Mouse (Mus musculus): ENCODE data around the gene AC131692.1. TPM values are rescaled to one million over a fixed set of nuclear protein-coding genes. Genes with fewer than 3 reads are reported as not detected.

AC131692.1 gene
- polyA plus RNA-seq, 1 experiment from 2014 or later: not detected

DNA sequence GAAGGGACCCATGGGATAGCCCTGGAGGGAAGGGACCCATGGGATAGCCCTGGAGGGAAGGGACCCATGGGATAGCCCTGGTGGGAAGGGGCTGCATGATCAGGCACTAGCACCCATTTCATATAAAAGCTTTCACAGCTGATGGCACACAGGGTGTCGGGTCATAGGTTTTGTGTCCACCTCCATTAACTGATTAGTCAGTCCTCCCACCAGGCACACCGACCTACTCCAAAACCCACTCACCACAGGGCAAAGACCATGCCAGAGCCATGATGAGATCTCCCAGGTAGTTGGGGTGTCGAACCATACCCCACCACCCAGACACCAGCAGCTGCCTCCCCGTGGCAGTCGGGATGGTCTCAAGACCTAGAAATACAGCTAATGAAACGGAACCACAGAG, 31.1 kb upstream of the AC131692.1 start:
- H3K27me3 ChIP-seq (replicated peaks; ENCODE audit: control insufficient read depth, insufficient read depth, low read length): no peaks in the 10 kb centered on the region
- H3K36me3 ChIP-seq (ENCODE audit: control insufficient read depth, insufficient read depth, low read length): peaks cover 14% of the 10 kb centered on the region
- 97% methylated on average over 5 of the region's 6 CpGs for WGBS
- H3K27ac ChIP-seq (replicated peaks; ENCODE audit: low read depth, low read length): no peak overlapping the region
- peaks cover 28% of the 10 kb centered on the region for H3K4me1 ChIP-seq (ENCODE audit: control insufficient read depth, insufficient read depth, low read length)
- H3K9ac ChIP-seq (ENCODE audit: low read depth, low read length): peak overlapping the region; percentile 94; the same call in 1 of the 2 replicates
- no peak overlapping the region for H3K4me2 ChIP-seq (ENCODE audit: low read depth, low read length)
- DNase-seq (ENCODE audit: low spot score) (no peak), ATAC-seq (ENCODE audit: low read depth) (no peak)
- no peaks in the 10 kb centered on the region for H3K9me3 ChIP-seq (ENCODE audit: control insufficient read depth, low read length)
- H3K4me3 ChIP-seq (ENCODE audit: low read depth, low read length): no peak overlapping the region

DNA sequence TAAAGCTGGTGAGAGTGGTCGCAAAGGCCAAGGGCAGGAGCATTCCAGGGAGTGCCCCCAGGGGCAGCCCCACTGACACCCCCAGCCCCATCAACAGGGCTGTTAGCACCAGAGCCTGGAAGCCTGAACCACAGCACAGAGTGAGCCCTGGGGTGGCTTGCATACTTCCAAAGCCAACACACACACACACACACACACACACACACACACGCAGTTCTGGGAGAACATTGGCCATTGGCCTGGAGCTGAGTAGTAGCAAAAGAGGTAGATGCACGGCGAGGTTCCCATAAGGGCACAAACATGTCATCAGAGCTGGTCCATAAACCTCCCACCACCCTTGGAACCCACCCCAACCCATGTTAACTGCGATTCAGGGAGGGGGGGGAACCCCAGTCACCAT, 27.6 kb upstream of the AC131692.1 start:
- no peak for ATAC-seq (ENCODE audit: low read depth)
- 33% methylated on average over 5 of the region's 5 CpGs for WGBS
- H3K4me2 ChIP-seq (ENCODE audit: low read depth, low read length): peak overlapping the region; percentile 92
- no peak for DNase-seq (ENCODE audit: low spot score)
- H3K36me3 ChIP-seq (ENCODE audit: control insufficient read depth, insufficient read depth, low read length): peaks cover 30% of the 10 kb centered on the region
- H3K9me3 ChIP-seq (ENCODE audit: control insufficient read depth, low read length): no peaks in the 10 kb centered on the region
- H3K27ac ChIP-seq (replicated peaks; ENCODE audit: low read depth, low read length): peak overlapping the region; percentile 72; the same call in 1 of the 2 replicates
- no peaks in the 10 kb centered on the region for H3K27me3 ChIP-seq (replicated peaks; ENCODE audit: control insufficient read depth, insufficient read depth, low read length)
- H3K9ac ChIP-seq (ENCODE audit: low read depth, low read length): peak overlapping the region; percentile 62
- H3K4me3 ChIP-seq (ENCODE audit: low read depth, low read length): peak overlapping the region; percentile 44
- peaks cover 23% of the 10 kb centered on the region for H3K4me1 ChIP-seq (ENCODE audit: control insufficient read depth, insufficient read depth, low read length)

DNA sequence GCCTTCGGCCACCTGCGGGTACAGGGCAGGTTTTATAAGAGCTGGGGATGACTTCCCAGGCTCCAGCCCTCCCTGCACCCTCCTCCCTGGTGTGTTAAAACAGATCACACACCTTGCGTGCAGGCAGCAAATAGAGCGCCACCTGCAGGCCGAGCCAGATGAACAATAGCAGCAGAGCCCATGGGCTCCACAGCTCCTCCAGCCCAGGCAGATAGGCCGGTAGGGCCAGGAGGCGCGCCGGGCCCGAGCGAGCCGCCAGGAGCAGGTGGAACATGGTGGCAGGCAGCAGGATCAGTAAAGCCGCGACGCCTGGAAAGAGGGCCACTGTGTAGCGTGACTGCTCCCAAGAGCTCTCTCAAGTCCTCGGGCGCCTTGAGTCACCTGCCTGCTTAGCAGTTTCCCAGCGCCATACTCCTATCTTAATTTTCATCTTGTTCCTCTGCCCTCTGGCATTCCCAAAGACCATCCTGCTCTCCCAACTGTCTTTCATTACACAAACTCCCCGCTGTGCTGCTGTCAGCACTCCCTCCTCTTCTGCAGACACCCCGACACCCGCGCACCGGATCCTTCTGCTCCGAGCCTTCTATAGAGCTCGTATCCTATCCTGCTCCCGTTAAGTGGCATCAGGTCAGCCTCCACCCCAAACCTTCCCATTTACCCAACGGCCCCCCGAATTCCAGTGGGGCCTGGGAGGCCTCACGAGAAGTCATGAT, 27.1 kb upstream of the AC131692.1 start:
- Histone ChIP-seq H3K9me3 (ENCODE audit: control insufficient read depth, low read length) (no peaks in the 10 kb centered on the region), H3K36me3 (ENCODE audit: control insufficient read depth, insufficient read depth, low read length) (peaks cover 32% of the 10 kb centered on the region), H3K4me1 (ENCODE audit: control insufficient read depth, insufficient read depth, low read length) (peaks cover 19% of the 10 kb centered on the region), H3K4me3 (ENCODE audit: low read depth, low read length) (peak overlapping the region; percentile 44), H3K9ac (ENCODE audit: low read depth, low read length) (peak overlapping the region; percentile 62), H3K27me3 (replicated peaks; ENCODE audit: control insufficient read depth, insufficient read depth, low read length) (no peaks in the 10 kb centered on the region), H3K4me2 (ENCODE audit: low read depth, low read length) (peak overlapping the region; percentile 92), H3K27ac (replicated peaks; ENCODE audit: low read depth, low read length) (peak overlapping the region; percentile 72)
- ATAC-seq (ENCODE audit: low read depth) (peak; percentile 75), DNase-seq (ENCODE audit: low spot score) (peak; percentile 89)
- under 1% methylated on average over 28 of the region's 30 CpGs for WGBS

DNA sequence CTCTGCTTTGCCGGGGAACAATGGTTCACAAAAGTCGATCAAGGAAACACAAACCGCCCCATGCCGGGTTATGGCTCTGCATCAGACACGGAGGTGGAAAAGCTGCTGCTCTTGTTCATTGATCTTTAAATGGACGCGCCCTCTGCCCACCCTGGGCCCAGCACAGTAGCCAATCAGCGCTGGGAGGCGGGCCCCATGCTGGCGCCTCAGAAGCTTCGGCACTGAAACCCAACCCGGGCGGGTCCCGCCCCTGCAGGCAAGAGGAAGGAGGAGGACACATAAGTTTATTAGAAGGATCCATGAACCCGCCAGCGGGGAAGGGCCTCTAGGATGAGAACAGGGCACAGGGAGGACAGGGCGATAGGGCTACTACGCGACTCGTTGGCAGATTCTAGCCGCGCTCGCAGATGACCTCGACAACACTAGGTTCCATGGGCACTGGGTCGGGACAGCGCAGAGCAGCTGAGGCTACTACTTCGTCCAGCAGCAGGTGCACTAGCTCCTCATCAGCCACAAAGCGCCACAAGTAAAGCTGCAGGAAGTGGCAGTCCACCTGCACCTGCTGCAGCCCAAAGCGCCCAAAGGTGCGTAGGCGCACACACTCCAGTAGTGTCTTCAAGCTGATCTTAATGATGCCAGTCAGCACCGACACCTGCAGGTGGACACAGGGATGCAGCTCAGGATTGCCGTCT, 26.3 kb upstream of the AC131692.1 start, which contains the start of gene Tm7sf2:
Gene Tm7sf2 (minus strand): TSS at position 650 of the 692 bp plus-strand sequence.
- peak within 1 kb of the TSS; percentile 62 for H3K9ac ChIP-seq (ENCODE audit: low read depth, low read length)
- peak within 1 kb of the TSS; percentile 92 for H3K4me2 ChIP-seq (ENCODE audit: low read depth, low read length)
- H3K9me3 ChIP-seq (ENCODE audit: control insufficient read depth, low read length): no peaks in the 10 kb centered on the region
- peak within 1 kb of the TSS; percentile 72 for H3K27ac ChIP-seq (replicated peaks; ENCODE audit: low read depth, low read length)
- 10% methylated on average over 29 of the region's 33 CpGs for WGBS
- DNase-seq (ENCODE audit: low spot score) (peak; percentile 96), ATAC-seq (ENCODE audit: low read depth) (peak; percentile 94)
- H3K27me3 ChIP-seq (replicated peaks; ENCODE audit: control insufficient read depth, insufficient read depth, low read length): no peaks in the 10 kb centered on the region
- H3K4me1 ChIP-seq (ENCODE audit: control insufficient read depth, insufficient read depth, low read length): peaks cover 12% of the 10 kb centered on the region; the same call in 1 of the 2 replicates
- H3K4me3 ChIP-seq (ENCODE audit: low read depth, low read length): peak within 1 kb of the TSS; percentile 44
- H3K36me3 ChIP-seq (ENCODE audit: control insufficient read depth, insufficient read depth, low read length): peaks cover 37% of the 10 kb centered on the region

DNA sequence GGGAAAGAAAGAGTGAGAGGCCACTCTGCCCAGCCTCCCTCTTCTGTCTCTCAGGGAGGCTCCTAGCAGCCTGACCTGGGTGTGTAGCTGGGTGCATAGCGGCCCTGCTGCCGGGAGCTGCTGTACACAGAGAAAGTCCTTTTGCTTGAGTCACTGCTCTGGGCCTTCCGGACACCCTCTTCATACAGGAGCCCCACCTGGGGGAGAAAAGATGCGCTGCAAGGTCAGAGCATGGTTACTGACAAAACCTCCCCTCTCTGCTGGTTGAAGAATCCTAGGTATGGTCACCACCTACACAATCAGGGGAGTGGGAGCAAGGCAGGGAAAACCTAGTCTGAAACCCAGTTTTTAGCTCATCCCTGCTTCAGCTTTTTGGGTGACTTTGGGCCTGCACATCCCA, 25.3 kb upstream of the AC131692.1 start:
- H3K9me3 ChIP-seq (ENCODE audit: control insufficient read depth, low read length): no peaks in the 10 kb centered on the region
- H3K27me3 ChIP-seq (replicated peaks; ENCODE audit: control insufficient read depth, insufficient read depth, low read length): no peaks in the 10 kb centered on the region
- ATAC-seq (ENCODE audit: low read depth) (no peak), DNase-seq (ENCODE audit: low spot score) (no peak)
- no peak overlapping the region for H3K4me2 ChIP-seq (ENCODE audit: low read depth, low read length)
- no peak overlapping the region for H3K27ac ChIP-seq (replicated peaks; ENCODE audit: low read depth, low read length)
- no peak overlapping the region for H3K9ac ChIP-seq (ENCODE audit: low read depth, low read length)
- peaks cover 47% of the 10 kb centered on the region for H3K36me3 ChIP-seq (ENCODE audit: control insufficient read depth, insufficient read depth, low read length)
- 71% methylated on average over 4 of the region's 4 CpGs for WGBS
- H3K4me3 ChIP-seq (ENCODE audit: low read depth, low read length): no peak overlapping the region
- H3K4me1 ChIP-seq (ENCODE audit: control insufficient read depth, insufficient read depth, low read length): peaks cover 12% of the 10 kb centered on the region; the same call in 1 of the 2 replicates

DNA sequence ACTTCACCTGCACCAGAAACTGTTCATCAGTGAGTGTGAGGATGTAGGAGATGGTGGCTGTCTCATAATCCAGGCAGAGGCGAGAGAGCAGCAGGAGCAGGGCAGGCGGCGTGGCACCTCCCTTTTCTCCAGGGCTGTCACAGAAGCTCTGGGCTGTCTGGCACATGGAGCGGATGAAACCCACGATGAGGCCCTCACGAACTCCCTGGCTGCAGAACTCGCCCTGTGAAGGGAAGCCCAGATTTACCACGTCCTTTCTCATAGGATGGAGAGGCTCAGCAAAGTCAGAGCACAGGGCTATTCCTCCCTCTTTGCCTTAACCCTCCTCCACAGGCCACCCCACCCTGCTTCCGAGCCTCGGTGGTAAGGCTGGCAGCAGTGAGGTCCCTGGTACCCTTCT, 24.4 kb upstream of the AC131692.1 start:
- no peak overlapping the region for H3K4me2 ChIP-seq (ENCODE audit: low read depth, low read length)
- DNase-seq (ENCODE audit: low spot score): no peak
- H3K4me3 ChIP-seq (ENCODE audit: low read depth, low read length): no peak overlapping the region
- H3K27ac ChIP-seq (replicated peaks; ENCODE audit: low read depth, low read length): no peak overlapping the region
- no peaks in the 10 kb centered on the region for H3K9me3 ChIP-seq (ENCODE audit: control insufficient read depth, low read length)
- no peak overlapping the region for H3K9ac ChIP-seq (ENCODE audit: low read depth, low read length)
- peaks cover 12% of the 10 kb centered on the region; the same call in 1 of the 2 replicates for H3K4me1 ChIP-seq (ENCODE audit: control insufficient read depth, insufficient read depth, low read length)
- no peaks in the 10 kb centered on the region for H3K27me3 ChIP-seq (replicated peaks; ENCODE audit: control insufficient read depth, insufficient read depth, low read length)
- WGBS: 93% methylated on average over 9 of the region's 10 CpGs
- H3K36me3 ChIP-seq (ENCODE audit: control insufficient read depth, insufficient read depth, low read length): peaks cover 51% of the 10 kb centered on the region
- ATAC-seq (ENCODE audit: low read depth): no peak

DNA sequence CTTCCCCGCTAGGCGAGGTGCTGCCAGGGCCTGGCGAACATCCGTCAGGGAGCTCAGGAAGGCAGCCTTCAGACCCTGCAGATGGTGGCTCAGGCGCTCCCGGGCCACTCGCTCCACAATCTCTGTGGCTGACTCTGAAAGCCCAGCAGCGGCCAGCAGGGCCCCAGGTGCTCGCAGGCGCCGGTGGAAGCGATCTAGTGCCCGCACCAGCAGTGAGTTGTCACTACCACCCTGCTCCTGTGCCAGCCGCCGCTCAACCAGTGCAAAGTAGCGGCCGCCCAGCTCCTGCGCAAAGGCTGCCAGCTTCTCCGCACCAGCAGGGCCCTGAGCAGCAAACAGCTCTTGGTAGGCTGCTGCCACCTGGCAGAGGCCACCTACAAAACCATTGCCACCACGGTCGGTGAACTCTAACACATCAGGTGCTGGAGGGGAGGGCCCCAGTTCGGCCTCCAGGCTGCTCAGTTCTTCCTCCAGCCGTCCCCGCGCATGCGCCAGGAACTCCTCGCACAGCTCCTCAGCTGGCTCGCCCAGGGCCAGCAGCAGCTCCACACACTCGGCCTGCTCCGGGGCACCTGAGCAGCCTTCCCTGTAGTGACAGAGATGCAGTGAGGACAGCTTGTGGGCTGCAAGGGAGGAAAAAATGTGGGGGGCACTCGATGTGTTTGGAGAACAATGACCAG, 23.5 kb upstream of the AC131692.1 start:
- Histone ChIP-seq H3K9me3 (ENCODE audit: control insufficient read depth, low read length) (no peaks in the 10 kb centered on the region), H3K9ac (ENCODE audit: low read depth, low read length) (no peak overlapping the region), H3K27ac (replicated peaks; ENCODE audit: low read depth, low read length) (no peak overlapping the region), H3K4me2 (ENCODE audit: low read depth, low read length) (no peak overlapping the region), H3K36me3 (ENCODE audit: control insufficient read depth, insufficient read depth, low read length) (peaks cover 51% of the 10 kb centered on the region), H3K4me3 (ENCODE audit: low read depth, low read length) (no peak overlapping the region), H3K4me1 (ENCODE audit: control insufficient read depth, insufficient read depth, low read length) (peaks cover 12% of the 10 kb centered on the region; the same call in 1 of the 2 replicates), H3K27me3 (replicated peaks; ENCODE audit: control insufficient read depth, insufficient read depth, low read length) (no peaks in the 10 kb centered on the region)
- DNase-seq (ENCODE audit: low spot score): no peak
- no peak for ATAC-seq (ENCODE audit: low read depth)
- WGBS: 87% methylated on average over 28 of the region's 31 CpGs

DNA sequence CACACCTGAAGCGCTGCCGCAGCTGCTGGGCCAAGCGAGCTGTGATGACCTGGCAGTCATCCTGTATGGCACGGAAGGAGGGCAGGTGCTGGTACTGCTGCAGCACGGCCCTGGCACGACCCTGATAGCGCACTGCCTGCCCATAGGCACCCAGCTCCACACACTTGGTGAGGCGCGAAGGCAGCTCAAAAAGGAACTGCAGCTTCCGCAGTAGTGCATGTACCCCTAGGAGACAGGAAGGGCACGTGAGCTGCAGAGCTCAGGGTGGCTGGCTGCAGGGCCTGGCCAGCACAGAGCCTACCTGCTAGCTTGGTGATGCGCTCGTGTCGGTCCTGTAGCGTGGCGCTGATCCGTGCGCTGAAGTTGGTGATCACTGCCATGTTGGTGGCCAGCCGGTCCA, 23.0 kb upstream of the AC131692.1 start:
- Histone ChIP-seq H3K36me3 (ENCODE audit: control insufficient read depth, insufficient read depth, low read length) (peaks cover 51% of the 10 kb centered on the region), H3K27me3 (replicated peaks; ENCODE audit: control insufficient read depth, insufficient read depth, low read length) (no peaks in the 10 kb centered on the region), H3K9ac (ENCODE audit: low read depth, low read length) (no peak overlapping the region), H3K4me1 (ENCODE audit: control insufficient read depth, insufficient read depth, low read length) (peaks cover 17% of the 10 kb centered on the region; the same call in 1 of the 2 replicates), H3K9me3 (ENCODE audit: control insufficient read depth, low read length) (no peaks in the 10 kb centered on the region), H3K27ac (replicated peaks; ENCODE audit: low read depth, low read length) (no peak overlapping the region), H3K4me3 (ENCODE audit: low read depth, low read length) (no peak overlapping the region), H3K4me2 (ENCODE audit: low read depth, low read length) (no peak overlapping the region)
- WGBS: 94% methylated on average over 19 of the region's 19 CpGs
- DNase-seq (ENCODE audit: low spot score) (no peak), ATAC-seq (ENCODE audit: low read depth) (no peak)

All from embryonic facial prominence, embryonic 14.5 days (tissue).